Mouse (Mus musculus) E14TG2a.4 (cell line): Measurements from ENCODE around the gene Adgrl3.
A peak's percentile ranks its signal among the peaks of the same experiment; 100 is the strongest.

Experiments
- H3K27me3 ChIP-seq: 2 replicates; pipeline ENCODE4 v1.6.1; 2014; ENCODE audit warnings: low read length, control low read depth; ENCODE audit not compliant: insufficient read depth
- H3K36me3 ChIP-seq: 2 replicates; pipeline ENCODE4 v1.6.1; 2014; ENCODE audit warnings: low read length, control low read depth; ENCODE audit not compliant: insufficient read depth
- H3K4me1 ChIP-seq: replicated peaks from 2 replicates; pipeline ENCODE4 v1.6.1; 2014; ENCODE audit warnings: low read depth, low read length, control low read depth
- H3K4me3 ChIP-seq: replicated peaks from 2 replicates; pipeline ENCODE4 v1.5.1; 2014; ENCODE audit warnings: mild to moderate bottlenecking, low read length
- H3K9me3 ChIP-seq: 2 replicates; pipeline ENCODE4 v1.6.1; 2014; ENCODE audit warnings: low read length, control low read depth
- CTCF ChIP-seq: conservative IDR thresholded peaks from 2 replicates; pipeline ENCODE4 v1.5.1; 2014; ENCODE audit warnings: low read length
- NANOG ChIP-seq: IDR thresholded peaks from 2 replicates; pipeline ENCODE4 v1.6.1; 2014; ENCODE audit warnings: borderline replicate concordance, low read length, mixed read lengths
- POU5F1 ChIP-seq: IDR thresholded peaks from 2 replicates; pipeline ENCODE4 v1.6.1; 2014; ENCODE audit warnings: low read length, borderline replicate concordance

Gene Adgrl3

GRCm38 (mm10) chr5:81064026-81064425 lies 44.1 kb downstream of the Adgrl3 start:
- Histone ChIP-seq H3K27me3 (no peaks in the 10 kb centered on the region), H3K9me3 (no peaks in the 10 kb centered on the region), H3K4me3 (no peak overlapping the region), H3K4me1 (no peaks in the 10 kb centered on the region), H3K36me3 (no peaks in the 10 kb centered on the region)
- TF ChIP-seq NANOG, result peak; percentile 80
- TF ChIP-seq POU5F1, result no peak

DNA sequence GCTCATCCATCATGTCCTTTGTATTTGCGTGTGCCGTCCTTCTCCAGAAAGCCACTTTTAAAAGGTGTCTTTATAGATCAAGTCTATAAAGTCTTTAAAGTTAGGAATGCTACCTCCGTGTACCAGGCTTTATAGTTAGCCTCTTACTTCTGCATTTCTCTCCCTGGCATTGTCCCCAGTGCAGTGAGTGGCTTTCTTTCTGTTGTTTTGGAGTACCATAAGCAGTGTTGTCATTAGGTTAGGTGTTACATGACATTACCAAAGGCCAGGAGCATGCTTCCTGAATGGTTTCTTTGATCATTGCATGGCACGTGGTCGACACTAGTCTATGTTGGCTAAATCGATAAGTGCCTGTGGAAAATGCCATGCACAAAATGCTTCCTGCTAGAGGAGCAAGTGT lies 48.2 kb downstream of the Adgrl3 start:
- TF ChIP-seq NANOG (no peak), POU5F1 (no peak), CTCF (no peak)
- H3K4me3 ChIP-seq, result no peak overlapping the region

GRCm38 (mm10) chr5:81068839-81069238 lies 48.9 kb downstream of the Adgrl3 start:
- no peaks in the 10 kb centered on the region for H3K4me1 ChIP-seq
- no peaks in the 10 kb centered on the region for H3K36me3 ChIP-seq
- H3K9me3 ChIP-seq, result no peaks in the 10 kb centered on the region
- no peak overlapping the region for H3K4me3 ChIP-seq
- H3K27me3 ChIP-seq, result no peaks in the 10 kb centered on the region
- no peak for TF ChIP-seq CTCF

More for the DNA sequence above, 48.2 kb downstream of the Adgrl3 start:
- H3K27me3 ChIP-seq, result no peaks in the 10 kb centered on the region
- H3K36me3 ChIP-seq, result no peaks in the 10 kb centered on the region
- H3K4me1 ChIP-seq, result no peaks in the 10 kb centered on the region
- no peaks in the 10 kb centered on the region for H3K9me3 ChIP-seq

GRCm38 (mm10) chr5:81072888-81073287 lies 53.0 kb downstream of the Adgrl3 start:
- Histone ChIP-seq H3K4me1 (no peaks in the 10 kb centered on the region), H3K4me3 (no peak overlapping the region), H3K9me3 (no peaks in the 10 kb centered on the region), H3K27me3 (0 out of 2 replicates have a peak, but pooled peaks cover 2% of the 10 kb centered on the region), H3K36me3 (no peaks in the 10 kb centered on the region)
- TF ChIP-seq CTCF (no peak), POU5F1 (no peak), NANOG (no peak)

DNA sequence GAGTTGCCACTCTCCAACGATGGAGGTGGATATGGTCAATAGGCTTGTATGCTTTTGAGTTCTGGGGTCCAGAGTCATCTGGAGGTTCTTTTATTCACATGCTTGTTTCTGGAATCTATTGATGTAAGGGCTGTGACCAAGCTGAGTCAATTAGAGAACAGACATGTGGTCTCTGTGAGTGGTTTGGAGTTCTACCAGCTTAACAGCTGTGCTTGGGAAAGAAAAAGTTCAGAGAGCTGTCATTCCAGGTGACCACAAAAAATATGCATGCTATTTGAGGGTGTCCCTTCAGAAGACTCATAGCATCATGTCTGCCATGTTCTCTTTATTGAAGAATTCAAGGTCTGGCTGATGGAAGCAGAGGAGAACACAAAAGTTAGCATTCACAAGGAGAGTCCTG lies 53.9 kb downstream of the Adgrl3 start:
- H3K9me3 ChIP-seq, result no peaks in the 10 kb centered on the region
- H3K27me3 ChIP-seq, result 0 out of 2 replicates have a peak, but pooled peaks cover 2% of the 10 kb centered on the region
- H3K4me3 ChIP-seq, result no peak overlapping the region
- no peaks in the 10 kb centered on the region for H3K36me3 ChIP-seq
- H3K4me1 ChIP-seq, result no peaks in the 10 kb centered on the region
- TF ChIP-seq NANOG, result no peak
- no peak for TF ChIP-seq CTCF
- TF ChIP-seq POU5F1, result no peak

DNA sequence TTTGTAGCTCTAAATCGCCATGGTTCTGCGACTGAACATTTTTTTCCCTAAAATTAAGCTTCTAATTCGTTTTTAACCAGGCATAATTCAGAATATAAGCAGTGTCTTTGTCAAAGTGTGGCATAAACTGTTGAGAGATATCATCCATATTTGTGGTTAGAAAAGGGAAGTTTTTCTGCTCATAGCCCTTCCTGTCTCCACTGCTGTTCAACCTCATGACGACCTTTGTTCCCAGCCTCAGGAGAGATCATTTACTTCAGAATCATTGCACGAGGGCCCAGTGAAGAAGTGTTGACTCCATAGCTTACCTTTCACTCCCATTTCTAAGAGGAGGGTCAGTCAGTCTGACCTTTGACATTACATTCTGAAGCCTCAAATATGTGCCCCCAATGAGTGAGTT lies 56.4 kb downstream of the Adgrl3 start:
- Histone ChIP-seq H3K9me3 (no peaks in the 10 kb centered on the region), H3K36me3 (no peaks in the 10 kb centered on the region), H3K4me1 (no peaks in the 10 kb centered on the region), H3K27me3 (0 out of 2 replicates have a peak, but pooled peaks cover 2% of the 10 kb centered on the region), H3K4me3 (no peak overlapping the region)
- TF ChIP-seq POU5F1 (no peak), CTCF (no peak), NANOG (no peak)

GRCm38 (mm10) chr5:81077031-81077430 lies 57.1 kb downstream of the Adgrl3 start:
- H3K36me3 ChIP-seq, result no peaks in the 10 kb centered on the region
- no peaks in the 10 kb centered on the region for H3K4me1 ChIP-seq
- H3K9me3 ChIP-seq, result no peaks in the 10 kb centered on the region
- 0 out of 2 replicates have a peak, but pooled peaks cover 2% of the 10 kb centered on the region for H3K27me3 ChIP-seq
- TF ChIP-seq NANOG (no peak), CTCF (no peak), POU5F1 (no peak)
- no peak overlapping the region for H3K4me3 ChIP-seq

DNA sequence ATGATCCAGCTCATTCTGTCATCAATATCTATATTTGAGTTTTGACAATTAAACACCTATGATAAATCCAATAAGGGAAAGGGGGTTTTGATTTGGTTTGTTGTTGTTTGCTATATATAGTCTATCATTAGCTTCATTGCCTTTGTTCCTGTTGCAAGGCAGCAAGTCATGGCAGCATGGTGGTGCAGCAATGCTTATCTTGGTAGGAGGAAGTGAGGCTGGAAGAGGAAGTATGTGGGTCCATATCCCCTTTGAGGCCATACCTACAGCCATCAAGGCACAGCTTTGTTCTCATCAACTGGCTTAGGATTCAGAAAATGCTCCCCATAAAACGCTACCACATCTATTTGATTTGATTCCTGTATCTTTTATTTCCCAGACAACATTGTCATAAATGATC lies 58.1 kb downstream of the Adgrl3 start:
- H3K36me3 ChIP-seq, result no peaks in the 10 kb centered on the region
- TF ChIP-seq NANOG, result no peak
- no peak for TF ChIP-seq CTCF
- no peak overlapping the region for H3K4me3 ChIP-seq
- H3K9me3 ChIP-seq, result no peaks in the 10 kb centered on the region
- 0 out of 2 replicates have a peak, but pooled peaks cover 2% of the 10 kb centered on the region for H3K27me3 ChIP-seq
- no peaks in the 10 kb centered on the region for H3K4me1 ChIP-seq

DNA sequence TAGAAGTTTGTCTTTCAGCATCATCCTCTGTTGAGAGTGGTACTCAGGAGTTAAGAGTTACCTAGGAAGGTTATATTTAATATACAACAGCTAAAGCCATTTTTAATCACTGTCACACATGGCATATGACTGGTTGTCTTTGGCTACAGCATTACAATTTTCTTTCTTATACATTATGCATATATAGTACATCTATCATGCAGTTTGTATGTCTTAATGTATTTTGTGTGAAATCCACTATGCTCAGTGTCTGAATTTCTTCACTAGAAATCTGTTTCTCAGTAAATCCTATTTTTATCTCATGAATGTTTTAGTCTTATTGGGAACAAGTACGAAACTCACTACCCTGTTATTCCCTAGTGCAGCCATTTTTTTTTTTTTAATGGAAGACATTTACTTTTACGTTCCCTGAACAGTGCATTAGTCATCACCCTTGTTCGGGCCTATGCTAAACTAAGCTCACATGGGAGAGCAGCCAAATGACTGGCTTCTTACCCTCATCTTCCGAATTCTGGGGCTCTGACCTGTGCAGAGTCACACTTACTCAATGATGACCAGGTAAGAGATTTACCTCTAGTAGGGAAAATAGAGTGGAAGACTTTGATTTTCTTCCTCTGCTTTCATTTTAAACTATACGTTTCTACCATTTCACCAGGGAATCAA lies 63.9 kb downstream of the Adgrl3 start:
- TF ChIP-seq CTCF (no peak), POU5F1 (no peak), NANOG (no peak)
- no peaks in the 10 kb centered on the region for H3K9me3 ChIP-seq
- H3K4me1 ChIP-seq, result no peaks in the 10 kb centered on the region
- no peak overlapping the region for H3K4me3 ChIP-seq
- H3K27me3 ChIP-seq, result no peaks in the 10 kb centered on the region
- no peaks in the 10 kb centered on the region for H3K36me3 ChIP-seq
